Comparison of ENCODE assay signal across 33 mouse cellular contexts in genomic region chr4:140882981-140883380, GRCm38 (mm10). TPM values are rescaled to one million over a fixed set of nuclear protein-coding genes. Genes with fewer than 3 reads are reported as not detected.
"Had no signal": no experiment of that assay in that cellular context is flagged by ENCODE, and none has a peak within 500 bp of the region (broad histone marks: within the 10 kb centered on the region; RNA-seq: fewer than 3 reads in every experiment).

No protein-coding gene starts in this region.

- H3K4me2 ChIP-seq: heart, embryonic 11.5 days; heart, embryonic 13.5 days; heart, embryonic 15.5 days; hindbrain, embryonic 12.5 days; hindbrain, embryonic 14.5 days; kidney, embryonic 15.5 days; limb, embryonic 13.5 days; limb, embryonic 15.5 days; liver, embryonic 12.5 days had no signal

- H3K27me3 ChIP-seq: heart, embryonic 13.5 days; heart, embryonic 15.5 days; hindbrain, embryonic 12.5 days; kidney, embryonic 15.5 days; limb, embryonic 13.5 days; limb, embryonic 15.5 days had no signal

- H3K36me3 ChIP-seq: heart, embryonic 13.5 days; heart, embryonic 15.5 days; hindbrain, embryonic 10.5 days; hindbrain, embryonic 12.5 days; kidney, embryonic 15.5 days; limb, embryonic 13.5 days; limb, embryonic 15.5 days; liver, embryonic 12.5 days had no signal

- H3K4me1 ChIP-seq: heart, embryonic 13.5 days; heart, embryonic 15.5 days; hindbrain, embryonic 12.5 days; kidney, embryonic 15.5 days; limb, embryonic 13.5 days; liver, embryonic 12.5 days had no signal

- H3K9me3 ChIP-seq: heart, embryonic 15.5 days had no signal

- H3K4me3 ChIP-seq: gastrocnemius, adult 2 months; heart, adult 2 months; heart, embryonic 13.5 days; heart, embryonic 15.5 days; hindbrain, embryonic 10.5 days; hindbrain, embryonic 12.5 days; kidney, embryonic 15.5 days; limb, embryonic 13.5 days; limb, embryonic 15.5 days; liver, embryonic 12.5 days had no signal

- ATAC-seq: hindbrain, embryonic 16.5 days; inflammation-experienced regulatory T-cells, adult 6 months; intestine, postnatal 0 days; liver, embryonic 12.5 days had no signal

- H3K9ac ChIP-seq: heart, embryonic 13.5 days; heart, embryonic 15.5 days; hindbrain, embryonic 12.5 days; hindbrain, embryonic 14.5 days; kidney, embryonic 15.5 days; limb, embryonic 13.5 days; limb, embryonic 15.5 days; liver, embryonic 12.5 days had no signal

- DNase-seq: heart, adult 2 months; heart, postnatal 4 days; kidney, adult 2 months; kidney, adult 9 months; kidney, postnatal 14 days; kidney, postnatal 36 days; layer of hippocampus, adult 9-11 months; layer of hippocampus, postnatal 36 days; left cerebral cortex, postnatal 4 days had no signal

- H3K27ac ChIP-seq: gastrocnemius, adult 2 months; heart, adult 2 months; heart, embryonic 13.5 days; heart, embryonic 15.5 days; hindbrain, embryonic 12.5 days; hindbrain, embryonic 14.5 days; kidney, embryonic 15.5 days; kidney, postnatal 0 days; limb, embryonic 13.5 days; limb, embryonic 15.5 days; liver, embryonic 12.5 days had no signal

RNA-seq across cellular contexts. Expression of gene Padi1, which starts 37.4 kb away (rescaled TPM):
- total RNA-seq: gastrocnemius, postnatal 4 days; granulocyte monocyte progenitor cell, adult 5-6 weeks; heart, adult 2 months; heart, postnatal 14 days; heart, postnatal 4 days; layer of hippocampus, adult 18-20 months; layer of hippocampus, postnatal 14 days; layer of hippocampus, postnatal 36 days; left cerebral cortex, adult 18-20 months; left cerebral cortex, postnatal 25 days; liver, adult 2 months had no signal
- polyA plus RNA-seq: heart, postnatal 0 days; hindbrain, embryonic 14.5 days; hindbrain, embryonic 16.5 days; liver, adult 2 months; liver, embryonic 12.5 days had no signal
